Mouse (Mus musculus) macrophage (primary cell): ENCODE data around the gene Akirin1. TPM values are rescaled to one million over a fixed set of nuclear protein-coding genes. Genes with fewer than 3 reads are reported as not detected.

Experiments used
- H3K27ac ChIP-seq: fragments of 350-480 bp; formaldehyde crosslinking; 2 replicates; pipeline ENCODE4 v1.9.0; 2021
- H3K36me3 ChIP-seq: fragments of 350-480 bp; formaldehyde crosslinking; 2 replicates; pipeline ENCODE4 v1.9.0; 2021; ENCODE audit errors: inconsistent target
- H3K4me3 ChIP-seq: fragments of 350-480 bp; formaldehyde crosslinking; 2 replicates; pipeline ENCODE4 v1.9.0; 2021; ENCODE audit errors: inconsistent target
- H3K79me2 ChIP-seq: fragments of 350-480 bp; formaldehyde crosslinking; 2 replicates; pipeline ENCODE4 v1.9.0; 2021; ENCODE audit errors: inconsistent target
- whole genome bisulfite sequencing: methylation state at CpG from one replicate; pipeline ENCODE4 v1.1.7; 2026; ENCODE audit warnings: inconsistent platforms; ENCODE audit not compliant: missing documents; 5-methylcytosine and 5-hydroxymethylcytosine counted together
- polyA plus RNA-seq: library from polyadenylated mRNA; stranded (reverse); fragments of 250-400 nt; gene quantifications from 3 replicates; pipeline ENCODE4 v1.2.4, GENCODE M21; 2018; ENCODE audit warnings: inconsistent platforms

Gene Akirin1
- polyA plus RNA-seq, 1 experiment from 2014 or later: 109 TPM

GRCm38 (mm10) chr4:123745221-123745775 is 4.8 kb downstream of the Akirin1 start:
- H3K4me3 ChIP-seq: no peak overlapping the region
- 98% methylated on average over 4 of the region's 4 CpGs for WGBS
- H3K79me2 ChIP-seq: peaks cover 95% of the 10 kb centered on the region
- H3K27ac ChIP-seq: no peak overlapping the region
- H3K36me3 ChIP-seq: peaks cover 13% of the 10 kb centered on the region

- 55% methylated on average over 1 of the region's 1 CpGs for WGBS
- Histone ChIP-seq H3K79me2 (peaks cover 98% of the 10 kb centered on the region), H3K36me3 (peaks cover 37% of the 10 kb centered on the region), H3K4me3 (no peak overlapping the region), H3K27ac (peak overlapping the region; percentile 77)
These were observed 7.3 kb downstream of the Akirin1 start for GRCm38 (mm10) chr4:123742891-123743290.

GRCm38 (mm10) chr4:123738708-123739107 is 11.4 kb downstream of the Akirin1 start:
- H3K36me3 ChIP-seq: peaks cover 64% of the 10 kb centered on the region
- peaks cover 57% of the 10 kb centered on the region for H3K79me2 ChIP-seq
- H3K27ac ChIP-seq: no peak overlapping the region
- H3K4me3 ChIP-seq: no peak overlapping the region
- WGBS: 96% methylated on average over 4 of the region's 4 CpGs

GRCm38 (mm10) chr4:123733532-123733931 is 16.6 kb downstream of the Akirin1 start:
- peaks cover 5% of the 10 kb centered on the region; the same call in 1 of the 2 replicates for H3K79me2 ChIP-seq
- peaks cover 48% of the 10 kb centered on the region for H3K36me3 ChIP-seq
- WGBS: 94% methylated on average over 9 of the region's 9 CpGs
- no peak overlapping the region for H3K4me3 ChIP-seq
- H3K27ac ChIP-seq: no peak overlapping the region

GRCm38 (mm10) chr4:123732921-123733320 is 17.2 kb downstream of the Akirin1 start:
- peaks cover 41% of the 10 kb centered on the region for H3K36me3 ChIP-seq
- no peaks in the 10 kb centered on the region; the same call in 1 of the 2 replicates for H3K79me2 ChIP-seq
- H3K4me3 ChIP-seq: no peak overlapping the region
- H3K27ac ChIP-seq: no peak overlapping the region
- WGBS: 92% methylated on average over 2 of the region's 2 CpGs

GRCm38 (mm10) chr4:123732163-123732910 is 17.8 kb downstream of the Akirin1 start:
- Histone ChIP-seq H3K79me2 (no peaks in the 10 kb centered on the region), H3K27ac (no peak overlapping the region), H3K36me3 (peaks cover 36% of the 10 kb centered on the region), H3K4me3 (no peak overlapping the region)
- 98% methylated on average over 4 of the region's 4 CpGs for WGBS

DNA sequence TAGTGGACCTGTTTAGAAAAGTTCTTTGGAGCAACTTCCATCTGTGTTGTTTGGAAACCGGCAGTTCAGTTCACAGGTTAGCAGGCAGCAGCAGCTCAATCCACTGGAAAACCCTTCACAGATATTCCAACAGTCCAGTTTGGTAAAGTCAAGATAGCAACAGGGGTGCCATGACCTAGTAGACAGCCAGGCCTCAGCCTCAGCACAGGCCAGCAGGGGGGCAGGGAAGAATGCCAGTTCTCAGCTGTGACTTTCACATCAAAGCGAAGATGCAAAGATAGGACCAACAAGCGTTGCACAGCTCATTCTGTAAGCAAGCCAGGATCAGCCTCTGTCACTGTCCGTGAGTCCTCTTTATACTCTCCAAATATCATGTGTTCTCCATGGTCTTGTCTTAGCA is 28.4 kb downstream of the Akirin1 start:
- no peak overlapping the region for H3K27ac ChIP-seq
- no peak overlapping the region for H3K4me3 ChIP-seq
- no peaks in the 10 kb centered on the region for H3K36me3 ChIP-seq
- WGBS: 89% methylated on average over 4 of the region's 4 CpGs
- H3K79me2 ChIP-seq: peaks cover 11% of the 10 kb centered on the region; the same call in 1 of the 2 replicates

DNA sequence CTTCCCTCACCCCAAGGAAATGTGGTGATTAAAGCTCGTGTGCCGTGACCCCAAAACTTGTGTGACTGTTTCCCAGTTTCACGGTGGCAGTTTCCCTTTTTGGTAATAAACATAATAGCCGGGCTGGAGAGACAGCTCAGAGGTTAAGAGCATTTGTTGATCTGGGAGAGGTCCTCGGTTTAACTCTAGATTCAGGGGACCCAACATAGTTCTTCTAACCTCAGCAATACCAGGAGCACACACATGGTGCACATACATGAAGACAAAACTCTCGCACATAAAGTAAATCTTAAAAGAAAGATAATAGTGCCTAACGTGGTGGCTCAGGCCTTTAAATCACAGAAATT is 31.7 kb downstream of the Akirin1 start:
- WGBS: 19% methylated on average over 7 of the region's 7 CpGs
- Histone ChIP-seq H3K79me2 (peaks cover 19% of the 10 kb centered on the region; the same call in 1 of the 2 replicates), H3K27ac (peak overlapping the region; percentile 62), H3K36me3 (0 out of 2 replicates have a peak, but pooled peaks cover 7% of the 10 kb centered on the region), H3K4me3 (peak overlapping the region; percentile 98)

DNA sequence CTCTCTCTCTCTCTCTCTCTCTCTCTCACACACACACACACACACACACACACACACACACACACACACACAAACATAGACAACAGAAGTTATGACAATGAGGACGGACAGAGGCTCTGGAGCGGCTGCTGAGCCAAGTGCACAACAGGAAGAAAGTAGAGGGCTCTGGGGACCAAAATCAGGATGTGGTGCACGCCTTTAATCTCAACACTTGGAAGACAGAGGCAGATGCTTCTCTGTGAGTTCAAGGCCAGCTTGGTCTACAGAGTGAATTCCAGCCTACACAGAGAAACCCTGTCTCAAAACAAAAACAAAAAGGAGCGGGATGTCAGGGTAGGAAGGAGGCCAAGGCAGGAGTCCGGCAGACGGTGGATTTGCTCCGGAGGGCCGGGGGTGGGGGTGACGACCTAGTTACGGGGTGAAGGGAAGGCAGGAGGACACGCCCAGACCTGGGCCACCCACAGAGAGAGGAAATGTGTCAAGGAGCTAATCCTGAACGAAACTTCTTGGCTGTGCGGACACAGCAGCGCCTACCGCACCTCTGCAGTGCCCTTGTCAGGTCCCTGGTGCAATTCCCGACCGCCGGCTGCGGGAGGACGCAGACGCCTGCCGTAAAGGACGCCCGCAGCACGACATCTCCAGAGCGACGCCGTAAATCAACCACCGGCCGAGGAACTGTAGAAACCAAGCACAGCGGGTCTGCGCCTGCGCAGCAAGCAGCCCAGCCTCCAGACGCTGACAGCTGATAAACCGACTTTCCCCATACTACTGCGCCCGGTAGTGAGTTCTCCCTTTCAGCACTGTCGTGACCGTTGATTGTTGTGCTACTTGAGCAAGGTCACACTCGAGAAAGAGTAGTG is 32.3 kb downstream of the Akirin1 start, which contains the start of gene Ndufs5:
Gene Ndufs5, minus strand, starts transcription at position 629 of the 860 bp plus-strand sequence.
- 2% methylated on average over 31 of the region's 40 CpGs for WGBS

GRCm38 (mm10) chr4:123712431-123712830 is 37.7 kb downstream of the Akirin1 start:
- Histone ChIP-seq H3K4me3 (no peak overlapping the region), H3K36me3 (peaks cover 17% of the 10 kb centered on the region; the same call in 1 of the 2 replicates), H3K79me2 (peaks cover 14% of the 10 kb centered on the region; the same call in 1 of the 2 replicates), H3K27ac (no peak overlapping the region)
- WGBS: 85% methylated on average over 1 of the region's 3 CpGs

More for the DNA sequence above, 32.3 kb downstream of the Akirin1 start, which contains the start of gene Ndufs5:
- H3K36me3 ChIP-seq: 0 out of 2 replicates have a peak, but pooled peaks cover 9% of the 10 kb centered on the region
- H3K79me2 ChIP-seq: peaks cover 19% of the 10 kb centered on the region; the same call in 1 of the 2 replicates
- H3K4me3 ChIP-seq: peak within 1 kb of the TSS; percentile 98
- H3K27ac ChIP-seq: peak within 1 kb of the TSS; percentile 64

GRCm38 (mm10) chr4:123707340-123707739 is 42.8 kb downstream of the Akirin1 start:
- Histone ChIP-seq H3K36me3 (peaks cover 3% of the 10 kb centered on the region; the same call in 1 of the 2 replicates), H3K4me3 (no peak overlapping the region), H3K79me2 (no peaks in the 10 kb centered on the region), H3K27ac (no peak overlapping the region)
- WGBS: 98% methylated on average over 5 of the region's 5 CpGs

- H3K27ac ChIP-seq: no peak overlapping the region
- no peak overlapping the region for H3K4me3 ChIP-seq
- WGBS: 70% methylated on average over 2 of the region's 2 CpGs
- H3K79me2 ChIP-seq: no peaks in the 10 kb centered on the region
- no peaks in the 10 kb centered on the region for H3K36me3 ChIP-seq
These were observed 44.8 kb downstream of the Akirin1 start for GRCm38 (mm10) chr4:123705340-123705739.

GRCm38 (mm10) chr4:123693384-123693783 is 56.8 kb downstream of the Akirin1 start:
- no peaks in the 10 kb centered on the region for H3K36me3 ChIP-seq
- no peaks in the 10 kb centered on the region for H3K79me2 ChIP-seq
- H3K4me3 ChIP-seq: no peak overlapping the region
- 84% methylated on average over 11 of the region's 12 CpGs for WGBS
- no peak overlapping the region for H3K27ac ChIP-seq

GRCm38 (mm10) chr4:123692071-123692470 is 58.1 kb downstream of the Akirin1 start:
- WGBS: 87% methylated on average over 3 of the region's 3 CpGs
- H3K79me2 ChIP-seq: no peaks in the 10 kb centered on the region
- no peak overlapping the region for H3K27ac ChIP-seq
- H3K36me3 ChIP-seq: no peaks in the 10 kb centered on the region
- no peak overlapping the region for H3K4me3 ChIP-seq
